Mouse (Mus musculus): ENCODE results near the gene Anpep.

GRCm38 (mm10) chr7:79819515-79819914 is 41.3 kb downstream of the Anpep start:
- no peak for TF ChIP-seq CTCF (IDR thresholded peaks at IDR 0.05; ENCODE audit: low read depth)
- TF ChIP-seq EP300 (IDR thresholded peaks at IDR 0.05; ENCODE audit: low read depth) = no peak

Data from liver, postnatal 0 days (tissue).